Mouse (Mus musculus) embryonic fibroblast, embryonic 13.5 days (primary cell): ENCODE results near the gene Tnr. TPM values are rescaled to one million over a fixed set of nuclear protein-coding genes. Genes with fewer than 3 reads are reported as not detected.

Experiments used
- H3K27ac ChIP-seq: 2 replicates; pipeline ENCODE4 v1.5.1; 2012; ENCODE audit warnings: low read length, control low read depth, inconsistent platforms; ENCODE audit not compliant: insufficient read depth
- H3K4me1 ChIP-seq: 2 replicates; pipeline ENCODE4 v1.6.1; 2011; ENCODE audit warnings: low read length; ENCODE audit not compliant: control insufficient read depth, insufficient read depth
- H3K4me3 ChIP-seq: 2 replicates; pipeline ENCODE4 v1.5.1; 2011; ENCODE audit warnings: mild to moderate bottlenecking, control low read depth, low read length; ENCODE audit not compliant: insufficient read depth
- CTCF ChIP-seq: IDR thresholded peaks from 2 replicates; pipeline ENCODE4 v1.5.1; 2011; ENCODE audit warnings: mild to moderate bottlenecking, control low read depth, low read length, moderate library complexity, borderline replicate concordance; ENCODE audit not compliant: insufficient read depth
- POLR2A ChIP-seq: IDR thresholded peaks from 2 replicates; pipeline ENCODE4 v1.6.1; 2011; ENCODE audit warnings: low read depth, mild to moderate bottlenecking, control low read depth, low read length, moderate library complexity
- polyA plus RNA-seq: library from polyadenylated mRNA; stranded (reverse); fragments of >200 nt; gene quantifications from 2 replicates; pipeline ENCODE4 v1.2.4, GENCODE M21; 2011; ENCODE audit warnings: low read depth; ENCODE audit not compliant: missing spikeins, insufficient read length

The Tnr gene
- polyA plus RNA-seq, 1 experiment = 0.09 TPM

DNA sequence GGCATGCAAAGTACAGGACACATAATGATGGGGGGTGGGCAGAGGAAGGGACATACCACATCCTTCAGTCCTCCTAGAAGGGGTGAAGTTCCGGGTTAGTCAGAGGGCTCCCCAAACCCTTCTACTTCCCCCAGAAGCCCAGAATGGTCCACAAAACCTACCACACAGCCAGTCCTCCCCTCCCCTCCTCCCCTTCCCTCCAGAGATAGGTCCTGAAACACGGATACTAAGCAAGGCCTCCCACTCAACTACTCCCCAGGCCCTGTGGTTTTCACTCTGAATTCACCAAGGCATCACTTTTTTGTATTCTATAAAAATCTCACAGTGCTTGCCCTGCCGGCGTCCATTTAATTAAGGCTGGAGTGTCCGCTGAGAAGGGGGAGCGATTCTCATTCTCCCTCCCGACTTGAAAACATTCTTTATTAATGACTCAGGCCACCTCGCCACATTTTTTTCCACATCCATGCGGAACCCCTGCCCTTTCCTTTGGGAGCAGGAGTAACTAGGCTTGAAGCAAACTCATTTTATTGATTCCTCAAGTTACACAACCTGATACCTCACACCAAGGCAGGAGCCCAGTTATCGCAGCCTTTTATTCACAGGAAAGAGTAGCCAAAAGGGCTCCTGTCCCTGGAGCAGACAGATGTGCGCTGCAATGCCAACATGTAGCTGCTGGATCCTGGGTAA is 134.4 kb downstream of the Tnr start:
- H3K27ac ChIP-seq = no peak overlapping the region
- no peak overlapping the region for H3K4me3 ChIP-seq
- TF ChIP-seq POLR2A (no peak), CTCF (no peak)
- H3K4me1 ChIP-seq = peaks cover 6% of the 10 kb centered on the region

DNA sequence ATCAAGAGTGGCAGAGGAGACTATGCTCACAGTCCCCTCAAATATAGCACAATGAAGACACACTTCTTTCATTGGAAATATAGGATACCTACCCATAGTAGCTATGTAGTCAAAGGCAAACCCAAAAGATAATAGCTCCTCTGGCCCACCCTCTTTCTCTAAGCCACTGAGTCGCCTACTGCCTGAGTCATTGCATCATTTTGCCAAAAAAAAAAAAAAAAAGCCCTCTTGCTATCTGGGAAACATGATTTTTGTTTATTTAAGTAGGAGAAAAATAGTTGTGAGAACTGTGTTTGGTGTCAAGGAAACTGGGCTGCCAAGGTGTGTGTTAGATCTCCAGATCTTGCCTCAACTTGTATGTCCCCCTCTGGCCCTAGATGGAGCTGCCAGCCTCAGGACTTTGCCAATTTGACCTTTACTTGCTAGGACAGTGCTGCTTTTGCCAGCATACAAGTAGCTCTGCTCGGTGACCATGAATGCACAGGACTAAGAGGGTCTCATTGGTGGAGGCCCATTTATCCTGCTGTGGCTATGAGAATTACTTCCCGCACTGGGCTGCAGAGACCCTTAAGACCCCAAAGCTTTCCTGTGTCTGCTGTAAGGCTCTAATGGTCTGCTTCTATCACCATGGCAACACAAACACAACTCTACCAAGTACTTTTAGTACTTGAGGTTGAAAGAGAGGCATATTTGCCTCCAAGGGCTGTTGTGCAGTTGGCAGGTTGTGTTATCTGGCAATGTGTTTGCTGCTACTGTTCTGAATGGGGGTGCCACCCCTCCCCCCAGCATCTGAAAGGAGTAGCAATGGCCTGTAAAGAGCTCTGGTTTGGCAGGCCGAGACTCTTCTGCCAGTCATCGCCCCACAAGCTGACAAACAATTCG is 137.3 kb downstream of the Tnr start:
- H3K4me3 ChIP-seq = no peak overlapping the region
- peaks cover 6% of the 10 kb centered on the region for H3K4me1 ChIP-seq
- no peak overlapping the region for H3K27ac ChIP-seq
- TF ChIP-seq POLR2A = no peak
- no peak for TF ChIP-seq CTCF

DNA sequence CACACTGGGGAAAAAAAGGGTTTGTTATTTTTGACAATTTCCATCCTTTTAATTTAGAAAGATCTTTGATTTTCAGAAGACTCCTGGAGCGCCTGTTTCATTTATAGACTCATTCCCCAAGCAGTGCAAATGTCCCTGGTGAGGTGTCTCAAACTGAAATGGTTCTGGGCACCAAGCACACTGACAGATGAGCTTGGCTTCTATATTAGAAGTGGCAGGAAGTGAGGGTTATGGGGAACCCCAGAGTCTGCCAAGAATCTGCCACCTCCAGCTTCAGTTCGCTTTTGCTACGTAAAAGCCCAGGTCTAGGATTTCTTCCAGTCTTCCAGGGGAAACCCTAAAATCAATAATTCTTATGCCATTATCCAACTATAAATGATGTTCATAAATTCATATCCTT is 140.9 kb downstream of the Tnr start:
- Histone ChIP-seq H3K4me1 (peaks cover 4% of the 10 kb centered on the region), H3K27ac (no peak overlapping the region), H3K4me3 (no peak overlapping the region)
- no peak for TF ChIP-seq CTCF

DNA sequence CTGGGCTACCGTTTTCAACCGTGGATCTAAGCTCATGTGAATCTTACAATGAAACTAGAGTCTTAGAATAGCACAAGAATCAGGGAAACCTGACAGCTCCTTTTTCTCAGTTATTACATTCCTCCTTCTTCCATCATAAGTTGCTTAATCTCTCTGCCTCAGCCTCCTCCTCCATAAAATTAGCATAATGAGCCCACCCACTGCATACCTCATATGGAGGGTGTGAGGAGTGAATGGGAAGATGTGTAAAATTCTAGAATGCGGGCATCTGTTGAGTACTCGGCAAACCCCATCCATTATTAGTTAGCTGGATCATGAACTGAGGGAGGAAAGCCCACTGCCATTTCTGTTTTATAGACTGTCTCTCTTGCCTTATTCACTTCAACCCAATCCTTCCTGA is 141.4 kb downstream of the Tnr start:
- H3K27ac ChIP-seq = no peak overlapping the region
- no peak for TF ChIP-seq POLR2A
- no peak for TF ChIP-seq CTCF
- H3K4me1 ChIP-seq = peaks cover 4% of the 10 kb centered on the region
- H3K4me3 ChIP-seq = no peak overlapping the region

DNA sequence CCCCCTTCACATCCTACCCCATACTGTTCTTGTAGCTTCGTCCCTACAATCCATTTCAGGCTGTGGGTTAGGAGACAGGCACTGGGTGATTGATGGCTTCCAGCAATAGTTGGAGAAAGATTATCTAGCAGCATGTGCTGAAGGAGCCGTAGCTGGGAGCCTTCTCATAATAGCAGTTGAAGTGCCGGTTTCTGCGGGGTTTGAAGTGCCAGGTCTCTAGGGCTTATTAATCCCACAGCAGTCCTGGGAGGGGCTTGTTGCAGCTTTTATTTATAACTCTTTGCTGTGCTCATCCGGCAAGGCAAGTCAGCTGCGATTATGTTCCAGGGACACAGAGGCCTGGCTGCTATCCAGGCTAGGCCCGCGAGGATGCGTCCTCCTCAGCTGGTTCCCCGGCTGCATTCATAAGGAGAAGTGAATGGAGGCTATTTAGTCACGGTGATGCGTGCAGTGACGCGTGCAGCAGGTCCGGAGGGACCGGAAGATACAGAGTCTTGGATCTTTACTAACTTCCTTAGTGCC is 147.1 kb downstream of the Tnr start:
- no peak for TF ChIP-seq CTCF
- no peak for TF ChIP-seq POLR2A
- H3K27ac ChIP-seq = no peak overlapping the region
- 0 out of 2 replicates have a peak, but pooled peaks cover 3% of the 10 kb centered on the region for H3K4me1 ChIP-seq
- H3K4me3 ChIP-seq = no peak overlapping the region

DNA sequence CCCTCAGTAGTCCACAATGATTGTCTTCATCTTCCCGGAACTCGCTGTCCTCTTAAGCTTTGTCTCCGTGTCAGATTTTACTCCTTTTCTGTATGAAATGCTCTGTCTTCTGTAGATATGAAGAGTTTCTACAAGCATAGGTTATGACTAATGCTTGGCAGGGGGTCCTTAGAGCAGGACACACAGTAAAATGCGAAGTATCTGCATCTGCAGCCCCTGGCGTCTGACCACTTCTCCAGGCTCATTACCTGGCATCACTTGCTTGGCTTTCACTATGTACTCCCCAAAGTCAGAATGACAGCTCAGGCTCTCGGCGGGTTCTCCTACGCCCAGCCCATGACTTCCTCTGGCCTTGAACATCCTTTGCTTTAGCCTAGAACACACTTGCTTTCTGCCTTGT is 147.6 kb downstream of the Tnr start:
- Histone ChIP-seq H3K4me3 (no peak overlapping the region), H3K27ac (no peak overlapping the region), H3K4me1 (0 out of 2 replicates have a peak, but pooled peaks cover 3% of the 10 kb centered on the region)
- no peak for TF ChIP-seq POLR2A
- no peak for TF ChIP-seq CTCF

DNA sequence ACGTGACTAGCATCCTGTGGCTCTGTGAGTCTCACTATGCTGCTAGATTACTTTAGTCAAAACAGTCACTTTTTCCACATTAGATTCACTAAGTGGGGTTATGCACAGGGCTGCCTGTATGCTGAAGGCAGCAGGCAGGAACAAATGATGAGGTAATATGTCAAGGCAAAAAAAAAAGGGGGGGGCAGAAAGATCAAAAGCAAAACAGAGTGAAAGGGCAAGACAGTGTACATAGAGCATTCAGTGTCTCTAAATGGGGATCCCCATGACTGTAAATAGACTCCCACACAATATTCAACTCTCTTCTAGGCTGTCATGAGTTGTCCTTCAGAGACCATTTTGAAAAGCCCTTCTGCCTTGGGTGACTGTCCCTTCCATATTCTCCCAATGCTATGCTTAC is 150.7 kb downstream of the Tnr start:
- TF ChIP-seq POLR2A = no peak
- TF ChIP-seq CTCF = no peak
- 0 out of 2 replicates have a peak, but pooled peaks cover 3% of the 10 kb centered on the region for H3K4me1 ChIP-seq
- no peak overlapping the region for H3K27ac ChIP-seq
- no peak overlapping the region for H3K4me3 ChIP-seq

DNA sequence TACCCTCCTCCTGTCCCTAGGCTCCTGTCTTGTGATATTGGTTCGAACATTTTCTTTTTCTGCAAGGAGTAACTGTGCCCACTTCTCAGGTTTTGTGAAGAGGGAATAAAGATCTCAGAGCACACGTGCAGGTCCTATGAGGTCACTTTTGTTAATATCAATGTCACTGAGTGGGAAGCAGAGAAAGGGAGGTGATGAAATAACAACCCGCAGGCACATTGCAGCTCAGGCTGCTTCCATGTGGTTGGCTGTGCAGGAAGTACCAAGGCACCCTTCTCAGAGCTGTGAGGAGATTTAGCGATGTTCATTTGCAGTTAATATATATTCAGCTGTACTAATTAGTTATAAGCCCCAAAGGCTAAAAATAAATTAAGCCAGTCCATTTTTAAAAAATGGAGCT is 151.9 kb downstream of the Tnr start:
- 0 out of 2 replicates have a peak, but pooled peaks cover 1% of the 10 kb centered on the region for H3K4me1 ChIP-seq
- no peak overlapping the region for H3K27ac ChIP-seq
- TF ChIP-seq POLR2A (no peak), CTCF (no peak)
- no peak overlapping the region for H3K4me3 ChIP-seq

DNA sequence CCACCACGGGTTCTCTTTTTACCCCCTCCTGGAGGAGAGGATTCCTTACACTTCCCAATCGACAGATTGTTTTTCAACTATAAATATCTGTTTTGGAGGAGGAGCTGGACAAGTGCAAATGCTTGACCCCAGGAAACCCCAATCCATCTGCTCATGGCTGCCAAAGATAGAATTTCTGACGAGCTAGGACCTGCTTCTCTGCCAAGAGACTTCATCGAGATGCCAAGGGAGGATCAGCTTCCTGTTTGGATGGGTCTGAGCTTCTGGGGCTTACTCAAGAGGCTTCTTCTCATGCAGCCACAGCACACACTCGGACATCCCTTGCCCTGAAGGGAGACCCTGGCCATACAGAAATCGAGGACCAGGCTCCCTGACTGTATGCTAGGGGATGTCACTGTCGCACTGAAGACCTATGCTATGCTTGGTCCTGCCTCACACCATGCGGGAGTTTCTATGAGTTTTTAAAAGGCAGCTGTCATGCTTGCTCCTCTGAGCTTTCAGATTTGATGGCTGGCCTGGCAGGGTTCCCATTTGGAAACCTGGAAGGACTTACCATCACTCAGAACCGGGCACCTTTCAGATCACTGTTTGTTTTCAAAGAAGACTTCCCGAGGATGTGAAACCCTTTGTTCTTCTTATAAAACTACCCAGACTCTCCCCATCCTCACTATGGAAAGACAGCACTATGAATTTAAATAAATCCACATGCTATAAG is 154.8 kb downstream of the Tnr start:
- Histone ChIP-seq H3K4me3 (no peak overlapping the region), H3K4me1 (no peaks in the 10 kb centered on the region), H3K27ac (no peak overlapping the region)
- TF ChIP-seq CTCF = no peak
- no peak for TF ChIP-seq POLR2A

DNA sequence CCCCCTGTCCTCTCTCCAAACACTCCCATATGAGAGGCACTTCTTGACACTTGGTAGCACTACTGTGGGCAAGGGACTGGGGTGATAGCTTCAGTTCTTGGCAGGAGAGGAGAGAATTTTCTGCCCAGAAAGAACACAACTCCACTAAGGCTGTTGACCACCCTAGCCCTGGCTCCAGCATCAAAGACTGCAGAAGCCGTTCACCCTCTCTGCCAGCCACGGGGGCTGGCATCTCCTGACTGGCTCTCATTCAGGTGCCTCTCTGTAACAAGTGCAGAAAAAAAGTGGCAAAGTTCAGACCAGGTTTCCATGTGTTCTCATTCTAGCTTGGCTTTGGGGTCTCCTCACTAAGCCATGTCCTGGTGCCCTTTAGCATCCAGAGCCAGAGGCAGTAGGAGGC is 157.7 kb downstream of the Tnr start:
- TF ChIP-seq POLR2A = no peak
- no peak for TF ChIP-seq CTCF
- Histone ChIP-seq H3K4me3 (no peak overlapping the region), H3K4me1 (peaks cover under 1% of the 10 kb centered on the region; the same call in 1 of the 2 replicates), H3K27ac (no peak overlapping the region)
